Mouse (Mus musculus) stomach, postnatal 0 days (tissue): ENCODE results near the gene Rab27a. TPM values are rescaled to one million over a fixed set of nuclear protein-coding genes. Genes with fewer than 3 reads are reported as not detected.
A peak's percentile ranks its signal among the peaks of the same experiment; 100 is the strongest.

Source experiments
- ATAC-seq: fragments of 200-750 bp; cut with Nextera tagmentation; 2 replicates; pipeline ENCODE4 v1.8.0; 2017; ENCODE audit not compliant: low FRiP score, low TSS enrichment
- DNase-seq: peaks from one replicate; pipeline ENCODE4 v3.0.0-alpha.2; 2016; ENCODE audit warnings: low spot score
- H3K27ac ChIP-seq: fragments of 300-500 bp; sonication (generic); replicated peaks from 2 replicates; pipeline ENCODE4 v1.5.1; 2014; ENCODE audit warnings: mild to moderate bottlenecking, control low read depth
- H3K27me3 ChIP-seq: fragments of 300-500 bp; sonication (generic); 2 replicates; pipeline ENCODE4 v1.6.1; 2014; ENCODE audit warnings: low read length; ENCODE audit not compliant: control insufficient read depth, insufficient read depth
- H3K36me3 ChIP-seq: fragments of 300-500 bp; sonication (generic); 2 replicates; pipeline ENCODE4 v1.6.1; 2014; ENCODE audit warnings: low read length, mixed read lengths; ENCODE audit not compliant: control insufficient read depth, insufficient read depth
- H3K4me1 ChIP-seq: fragments of 300-500 bp; sonication (generic); replicated peaks from 2 replicates; pipeline ENCODE4 v1.6.1; 2014; ENCODE audit warnings: antibody characterized with exemption; ENCODE audit not compliant: control insufficient read depth, insufficient read depth
- H3K4me2 ChIP-seq: fragments of 300-500 bp; sonication (generic); replicated peaks from 2 replicates; pipeline ENCODE4 v1.6.1; 2014; ENCODE audit warnings: low read depth, mild to moderate bottlenecking, control low read depth, moderate library complexity
- H3K4me3 ChIP-seq: fragments of 300-500 bp; sonication (generic); 2 replicates; pipeline ENCODE4 v1.5.1; 2014; ENCODE audit warnings: low read depth, low read length, control low read depth
- H3K9ac ChIP-seq: fragments of 300-500 bp; sonication (generic); 2 replicates; pipeline ENCODE4 v1.6.1; 2014; ENCODE audit warnings: mild to moderate bottlenecking, low read length, control low read depth, mixed read lengths
- H3K9me3 ChIP-seq: fragments of 300-500 bp; sonication (generic); 2 replicates; pipeline ENCODE4 v1.6.1; 2016; ENCODE audit warnings: low read length; ENCODE audit not compliant: control insufficient read depth
- CTCF ChIP-seq: IDR thresholded peaks from 2 replicates; pipeline ENCODE4 v1.5.1; 2016; ENCODE audit warnings: antibody characterized with exemption, low read depth, mild to moderate bottlenecking, moderate library complexity
- EP300 ChIP-seq: optimal IDR thresholded peaks from 2 replicates; pipeline ENCODE3; 2016; ENCODE audit warnings: antibody characterized with exemption
- WGBS: fragments of 180-500 bp; shearing (Covaris S2); extraction: QIAGEN DNeasy Blood & Tissue Kit; methylation state at CpG from one replicate; pipeline ENCODE4 v1.1.7; 2014; 5-methylcytosine and 5-hydroxymethylcytosine counted together
- polyA plus RNA-seq: library from polyadenylated mRNA; unstranded; fragments of >200 nt; fragmentation: Nextera tagmentation; extraction: Ambion mirVana; gene quantifications from 2 replicates; pipeline ENCODE4 v1.2.1, GENCODE M21; 2015

Gene Rab27a
- polyA plus RNA-seq, 1 experiment from 2014 or later: 22.7 TPM

DNA sequence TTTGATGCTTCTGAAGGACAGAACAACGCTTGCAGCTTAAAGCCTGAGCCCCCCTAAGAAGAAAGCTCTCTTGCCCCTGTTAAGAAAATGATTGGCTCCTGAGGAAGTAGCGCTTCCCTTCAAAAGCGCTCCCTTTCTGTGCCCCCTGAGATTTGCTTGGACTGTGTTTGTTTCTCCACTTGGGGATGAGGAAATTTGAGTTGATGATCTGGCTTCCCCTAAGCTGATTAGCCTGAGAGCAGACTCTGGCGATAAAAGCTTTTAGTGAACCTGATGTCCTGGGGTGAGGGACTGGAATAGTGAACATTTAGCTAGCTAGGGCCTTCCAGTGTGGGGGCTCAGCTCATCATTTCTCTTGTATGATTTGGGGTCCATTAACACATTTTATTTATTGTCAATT, 4.3 kb downstream of the Rab27a start:
- Histone ChIP-seq H3K27ac (no peak overlapping the region), H3K4me2 (no peak overlapping the region), H3K4me3 (no peak overlapping the region), H3K9ac (no peak overlapping the region), H3K9me3 (no peaks in the 10 kb centered on the region), H3K27me3 (no peaks in the 10 kb centered on the region), H3K4me1 (no peaks in the 10 kb centered on the region), H3K36me3 (no peaks in the 10 kb centered on the region)
- no peak for DNase-seq
- no peak for ATAC-seq
- WGBS: 39% methylated on average over 4 of the region's 4 CpGs
- TF ChIP-seq EP300 (no peak), CTCF (no peak)

DNA sequence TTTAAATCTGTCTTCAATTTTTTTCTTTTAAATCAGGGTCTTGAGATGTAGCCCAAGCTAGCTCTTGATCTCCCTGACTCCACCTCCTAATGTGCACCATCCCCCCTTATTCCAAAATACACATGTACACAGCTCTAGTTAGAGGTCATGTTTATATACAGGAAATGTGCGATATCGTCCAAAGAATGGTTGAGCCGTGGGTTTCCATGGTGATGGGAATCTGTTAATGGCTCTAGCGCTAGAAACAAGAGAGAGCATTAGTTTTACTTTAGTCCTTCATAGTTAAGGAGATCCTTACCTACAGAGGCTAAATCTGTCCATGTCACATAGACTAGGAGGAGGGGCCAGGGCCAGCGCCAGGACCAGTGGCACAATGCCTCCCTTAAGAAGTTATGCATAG, 5.2 kb downstream of the Rab27a start:
- H3K36me3 ChIP-seq: no peaks in the 10 kb centered on the region
- no peak overlapping the region for H3K27ac ChIP-seq
- WGBS: 18% methylated on average over 5 of the region's 5 CpGs
- H3K27me3 ChIP-seq: no peaks in the 10 kb centered on the region
- ATAC-seq (no peak), DNase-seq (no peak)
- H3K4me2 ChIP-seq: no peak overlapping the region
- H3K4me1 ChIP-seq: no peaks in the 10 kb centered on the region
- no peak overlapping the region for H3K9ac ChIP-seq
- no peaks in the 10 kb centered on the region for H3K9me3 ChIP-seq
- H3K4me3 ChIP-seq: no peak overlapping the region
- TF ChIP-seq EP300: no peak
- TF ChIP-seq CTCF: no peak

DNA sequence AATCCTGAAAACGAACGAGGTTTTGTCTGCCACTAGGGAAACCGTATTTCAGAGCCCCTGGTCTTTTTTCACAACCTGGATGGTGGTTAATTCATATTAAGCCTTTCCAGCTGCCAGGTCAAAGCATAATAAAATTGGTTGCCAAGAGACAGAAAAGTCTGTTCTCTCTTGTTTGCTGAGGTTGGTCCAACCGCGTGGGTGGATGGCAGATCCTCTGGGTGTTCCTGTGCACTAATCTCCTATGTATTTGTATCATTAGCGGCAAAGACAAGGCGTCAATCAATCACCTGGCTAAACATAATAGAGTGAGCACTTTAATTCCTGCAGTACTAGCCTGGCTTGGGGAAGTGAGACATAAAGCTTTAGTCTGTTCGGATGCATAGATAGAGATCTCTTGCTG, 6.0 kb downstream of the Rab27a start:
- Histone ChIP-seq H3K36me3 (no peaks in the 10 kb centered on the region), H3K4me1 (no peaks in the 10 kb centered on the region), H3K9me3 (no peaks in the 10 kb centered on the region), H3K4me3 (no peak overlapping the region), H3K27me3 (no peaks in the 10 kb centered on the region), H3K27ac (0 out of 2 replicates have a peak overlapping the region, but pooled peaks have one; percentile 30), H3K9ac (no peak overlapping the region), H3K4me2 (no peak overlapping the region)
- ATAC-seq (no peak; the same call in 1 of the 2 replicates), DNase-seq (no peak)
- 25% methylated on average over 8 of the region's 8 CpGs for WGBS
- TF ChIP-seq EP300 (no peak), CTCF (no peak)

DNA sequence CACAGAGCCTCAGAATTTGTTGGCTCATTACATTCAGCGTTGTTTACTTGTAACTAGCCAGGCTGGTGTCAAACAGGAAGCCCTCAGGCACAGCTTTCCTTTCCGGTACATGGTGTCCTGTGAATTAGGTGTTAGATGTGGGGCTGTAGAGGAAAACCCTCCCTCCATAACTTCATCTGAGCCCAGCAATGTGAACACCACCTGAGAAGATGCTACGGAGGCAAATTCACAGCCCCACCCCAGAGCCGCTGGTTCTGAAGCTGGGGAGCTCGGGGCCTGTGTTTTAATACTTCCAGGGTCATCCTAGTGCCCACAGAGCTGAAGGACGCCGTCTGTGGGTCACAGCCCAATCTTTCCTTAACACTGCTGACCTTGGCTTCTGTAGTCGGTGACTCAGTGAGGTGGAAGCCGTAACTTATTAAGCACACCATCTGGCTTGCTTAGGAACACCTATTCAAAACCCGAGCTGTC, 10.8 kb downstream of the Rab27a start:
- Histone ChIP-seq H3K4me2 (no peak overlapping the region), H3K4me3 (no peak overlapping the region), H3K4me1 (no peaks in the 10 kb centered on the region), H3K9ac (no peak overlapping the region), H3K27ac (peak overlapping the region; percentile 9; the same call in 1 of the 2 replicates), H3K27me3 (no peaks in the 10 kb centered on the region), H3K9me3 (no peaks in the 10 kb centered on the region), H3K36me3 (no peaks in the 10 kb centered on the region)
- TF ChIP-seq CTCF (no peak), EP300 (no peak)
- DNase-seq (no peak), ATAC-seq (no peak)
- WGBS: 40% methylated on average over 10 of the region's 10 CpGs

DNA sequence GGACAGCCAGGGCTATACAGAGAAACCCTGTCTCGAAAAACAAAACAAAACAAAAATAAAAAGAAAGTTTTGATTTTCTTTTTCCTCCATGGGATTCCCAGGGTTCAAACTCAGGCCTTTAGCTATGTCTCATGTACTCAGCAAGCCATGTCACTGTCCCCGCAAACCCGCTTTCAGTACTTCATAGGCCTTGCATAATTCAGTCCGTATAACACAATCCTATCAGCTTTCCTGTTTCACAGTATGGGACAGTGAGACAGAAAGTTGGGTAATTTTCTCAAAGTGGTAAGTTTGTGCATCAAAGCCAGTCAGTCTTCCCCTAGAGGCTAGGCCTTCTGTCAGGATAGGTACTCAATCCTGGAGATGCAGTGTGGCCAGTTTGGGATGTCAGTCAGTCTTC, 14.6 kb downstream of the Rab27a start:
- no peaks in the 10 kb centered on the region for H3K27me3 ChIP-seq
- no peak overlapping the region for H3K4me2 ChIP-seq
- DNase-seq (no peak), ATAC-seq (no peak)
- no peak overlapping the region for H3K27ac ChIP-seq
- H3K36me3 ChIP-seq: no peaks in the 10 kb centered on the region
- H3K9me3 ChIP-seq: no peaks in the 10 kb centered on the region
- WGBS: 87% methylated on average over 4 of the region's 4 CpGs
- H3K4me3 ChIP-seq: no peak overlapping the region
- TF ChIP-seq EP300: no peak
- H3K4me1 ChIP-seq: no peaks in the 10 kb centered on the region
- H3K9ac ChIP-seq: no peak overlapping the region

DNA sequence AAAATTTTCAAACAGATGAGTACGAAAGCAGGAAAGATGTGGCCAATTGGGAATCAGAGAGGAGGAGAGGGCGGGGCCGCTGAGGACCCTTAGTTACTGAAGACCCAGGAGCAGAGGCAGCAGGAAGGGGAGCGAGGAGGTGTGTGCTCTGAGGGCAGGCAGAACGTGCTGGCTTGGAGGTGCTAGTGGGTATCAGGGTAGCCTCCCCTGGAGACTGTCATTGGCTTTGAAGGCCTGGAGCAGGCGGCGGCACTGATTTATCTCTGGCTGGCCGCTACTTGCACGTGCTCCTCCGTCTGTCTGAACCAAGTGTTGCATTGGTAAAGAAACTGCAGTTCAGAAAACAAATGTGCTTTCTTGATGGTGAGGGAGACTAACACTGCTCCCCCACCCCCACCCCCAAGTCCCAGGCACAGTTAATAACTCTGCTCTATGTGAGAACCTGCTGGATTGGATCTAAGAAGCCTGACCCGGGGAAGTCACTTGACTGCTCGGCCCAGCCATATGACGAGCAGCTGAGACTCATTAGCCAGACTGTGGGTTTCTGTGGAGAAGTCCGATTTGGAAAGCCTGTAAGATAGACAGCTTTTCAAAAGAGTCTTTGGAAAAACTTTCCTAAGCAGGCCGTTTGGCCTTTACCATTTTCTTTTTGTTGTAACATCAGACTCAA, 19.1 kb downstream of the Rab27a start:
- H3K36me3 ChIP-seq: no peaks in the 10 kb centered on the region
- TF ChIP-seq EP300 (no peak), CTCF (no peak)

More for the DNA sequence above, 19.1 kb downstream of the Rab27a start:
- H3K4me2 ChIP-seq: peak overlapping the region; percentile 8; the same call in 1 of the 2 replicates
- no peaks in the 10 kb centered on the region for H3K9me3 ChIP-seq
- peaks cover 7% of the 10 kb centered on the region; the same call in 1 of the 2 replicates for H3K4me1 ChIP-seq
- H3K27me3 ChIP-seq: no peaks in the 10 kb centered on the region
- H3K27ac ChIP-seq: 0 out of 2 replicates have a peak overlapping the region, but pooled peaks have one; percentile 0
- DNase-seq (no peak), ATAC-seq (no peak)
- WGBS: 36% methylated on average over 15 of the region's 15 CpGs
- no peak overlapping the region for H3K9ac ChIP-seq
- H3K4me3 ChIP-seq: no peak overlapping the region
